Mouse (Mus musculus) brain, embryonic 14.5 days (tissue): ENCODE results near the gene Alpk3.

Source experiments
- CTCF ChIP-seq: fragments of 200-500 bp; IDR thresholded peaks from 2 replicates; pipeline ENCODE4 v1.5.1; 2012; ENCODE audit warnings: inconsistent platforms, mild to moderate bottlenecking, moderate library complexity, borderline replicate concordance; ENCODE audit not compliant: insufficient read depth, insufficient read length; ENCODE audit errors: extremely low read depth
- POLR2A ChIP-seq: fragments of 200-500 bp; IDR thresholded peaks from 2 replicates; pipeline ENCODE4 v1.6.1; 2012; ENCODE audit warnings: mild to moderate bottlenecking, inconsistent platforms, borderline replicate concordance; ENCODE audit not compliant: poor library complexity, insufficient read depth, insufficient read length, severe bottlenecking; ENCODE audit errors: extremely low read depth

GRCm38 (mm10) chr7:81153327-81153726 is 95.9 kb downstream of the Alpk3 start:
- TF ChIP-seq POLR2A (no peak), CTCF (no peak)
